Mouse (Mus musculus) forebrain, embryonic 13.5 days (tissue): ENCODE measurements around the gene Cnpy3. TPM values are rescaled to one million over a fixed set of nuclear protein-coding genes. Genes with fewer than 3 reads are reported as not detected.

Experiments
- ATAC-seq: fragments of 200-750 bp; cut with Nextera tagmentation; 2 replicates; pipeline ENCODE4 v1.8.0; 2017
- H3K27ac ChIP-seq: fragments of 300-500 bp; sonication (generic); 2 replicates; pipeline ENCODE4 v1.5.1; 2015; ENCODE audit warnings: inconsistent platforms, mild to moderate bottlenecking, moderate library complexity
- H3K27me3 ChIP-seq: fragments of 300-500 bp; sonication (generic); 2 replicates; pipeline ENCODE4 v1.6.1; 2015; ENCODE audit warnings: mild to moderate bottlenecking, inconsistent platforms
- H3K36me3 ChIP-seq: fragments of 300-500 bp; sonication (generic); 2 replicates; pipeline ENCODE4 v1.6.1; 2015; ENCODE audit warnings: mild to moderate bottlenecking, inconsistent platforms; ENCODE audit not compliant: poor library complexity, severe bottlenecking
- H3K4me1 ChIP-seq: fragments of 300-500 bp; sonication (generic); 2 replicates; pipeline ENCODE4 v1.6.1; 2015; ENCODE audit warnings: inconsistent platforms
- H3K4me2 ChIP-seq: fragments of 300-500 bp; sonication (generic); 2 replicates; pipeline ENCODE4 v1.6.1; 2015; ENCODE audit warnings: inconsistent platforms, mild to moderate bottlenecking, moderate library complexity
- H3K4me3 ChIP-seq: fragments of 300-500 bp; sonication (generic); 2 replicates; pipeline ENCODE4 v1.5.1; 2015; ENCODE audit warnings: mild to moderate bottlenecking, inconsistent platforms
- H3K9ac ChIP-seq: fragments of 300-500 bp; sonication (generic); 2 replicates; pipeline ENCODE4 v1.6.1; 2015; ENCODE audit warnings: mild to moderate bottlenecking, inconsistent platforms
- H3K9me3 ChIP-seq: fragments of 300-500 bp; sonication (generic); replicated peaks from 2 replicates; pipeline ENCODE4 v1.6.1; 2016; ENCODE audit warnings: inconsistent platforms
- WGBS: fragments of 180-500 bp; shearing (Covaris S2); methylation state at CpG from one replicate; pipeline ENCODE4 v1.1.7; 2015; 5-methylcytosine and 5-hydroxymethylcytosine counted together
- polyA plus RNA-seq: library from polyadenylated mRNA; unstranded; fragments of >200 nt; fragmentation: Nextera tagmentation; extraction: Ambion mirVana; gene quantifications from 2 replicates; pipeline ENCODE4 v1.2.1, GENCODE M21; 2015

The Cnpy3 gene
- polyA plus RNA-seq, 1 experiment from 2014 or later: 56.2 TPM

- WGBS: 27% methylated on average over 16 of the region's 16 CpGs
- peak overlapping the region; percentile 85 for H3K4me2 ChIP-seq
Observed at GRCm38 (mm10) chr17:46751056-46751793, 789 bp downstream of the Cnpy3 start.

GRCm38 (mm10) chr17:46750580-46750979 is 1.4 kb downstream of the Cnpy3 start:
- Histone ChIP-seq H3K27me3 (no peaks in the 10 kb centered on the region), H3K4me2 (peak overlapping the region; percentile 85), H3K4me1 (peaks cover 20% of the 10 kb centered on the region), H3K9me3 (no peaks in the 10 kb centered on the region), H3K36me3 (peaks cover 23% of the 10 kb centered on the region), H3K4me3 (peak overlapping the region; percentile 72), H3K27ac (no peak overlapping the region), H3K9ac (peak overlapping the region; percentile 77)
- WGBS: 98% methylated on average over 4 of the region's 4 CpGs
- ATAC-seq: no peak

More at GRCm38 (mm10) chr17:46751056-46751793, 789 bp downstream of the Cnpy3 start:
- H3K4me1 ChIP-seq: peaks cover 20% of the 10 kb centered on the region
- peaks cover 18% of the 10 kb centered on the region for H3K36me3 ChIP-seq
- H3K27me3 ChIP-seq: no peaks in the 10 kb centered on the region
- ATAC-seq: no peak
- peak overlapping the region; percentile 84 for H3K27ac ChIP-seq
- no peaks in the 10 kb centered on the region for H3K9me3 ChIP-seq
- H3K9ac ChIP-seq: peak overlapping the region; percentile 77
- H3K4me3 ChIP-seq: peak overlapping the region; percentile 72

- 95% methylated on average over 5 of the region's 5 CpGs for WGBS
- Histone ChIP-seq H3K9ac (no peak overlapping the region), H3K9me3 (no peaks in the 10 kb centered on the region), H3K4me1 (peaks cover 20% of the 10 kb centered on the region), H3K27ac (no peak overlapping the region), H3K4me2 (no peak overlapping the region), H3K4me3 (no peak overlapping the region), H3K36me3 (peaks cover 27% of the 10 kb centered on the region), H3K27me3 (no peaks in the 10 kb centered on the region)
- no peak for ATAC-seq
Observed at GRCm38 (mm10) chr17:46749282-46749681, 2.7 kb downstream of the Cnpy3 start.

- Histone ChIP-seq H3K4me2 (no peak overlapping the region), H3K9me3 (no peaks in the 10 kb centered on the region), H3K9ac (no peak overlapping the region), H3K36me3 (peaks cover 41% of the 10 kb centered on the region), H3K27me3 (no peaks in the 10 kb centered on the region), H3K4me1 (peaks cover 20% of the 10 kb centered on the region), H3K27ac (no peak overlapping the region), H3K4me3 (no peak overlapping the region)
- 98% methylated on average over 2 of the region's 2 CpGs for WGBS
- no peak for ATAC-seq
Observed at GRCm38 (mm10) chr17:46747806-46748205, 4.2 kb downstream of the Cnpy3 start.

GRCm38 (mm10) chr17:46747234-46747633 is 4.8 kb downstream of the Cnpy3 start:
- ATAC-seq: no peak
- Histone ChIP-seq H3K36me3 (peaks cover 46% of the 10 kb centered on the region), H3K4me3 (no peak overlapping the region), H3K27me3 (no peaks in the 10 kb centered on the region), H3K4me2 (no peak overlapping the region), H3K9me3 (no peaks in the 10 kb centered on the region), H3K4me1 (peaks cover 15% of the 10 kb centered on the region), H3K27ac (no peak overlapping the region), H3K9ac (no peak overlapping the region)
- WGBS: 90% methylated on average over 8 of the region's 8 CpGs

- no peak for ATAC-seq
- H3K36me3 ChIP-seq: peaks cover 56% of the 10 kb centered on the region
- H3K9ac ChIP-seq: no peak overlapping the region
- H3K4me3 ChIP-seq: no peak overlapping the region
- WGBS: 86% methylated on average over 2 of the region's 2 CpGs
- H3K4me1 ChIP-seq: peaks cover 4% of the 10 kb centered on the region
- H3K9me3 ChIP-seq: no peaks in the 10 kb centered on the region
- no peak overlapping the region for H3K4me2 ChIP-seq
- H3K27me3 ChIP-seq: no peaks in the 10 kb centered on the region
- no peak overlapping the region for H3K27ac ChIP-seq
Observed at GRCm38 (mm10) chr17:46745506-46745905, 6.5 kb downstream of the Cnpy3 start.

- Histone ChIP-seq H3K4me1 (no peaks in the 10 kb centered on the region), H3K27ac (no peak overlapping the region), H3K9ac (no peak overlapping the region), H3K4me2 (no peak overlapping the region), H3K9me3 (no peaks in the 10 kb centered on the region), H3K36me3 (peaks cover 61% of the 10 kb centered on the region), H3K4me3 (no peak overlapping the region), H3K27me3 (no peaks in the 10 kb centered on the region)
- WGBS: 90% methylated on average over 9 of the region's 9 CpGs
- ATAC-seq: no peak
Observed at GRCm38 (mm10) chr17:46742986-46743385, 9.0 kb downstream of the Cnpy3 start.

GRCm38 (mm10) chr17:46741305-46741704 is 10.7 kb downstream of the Cnpy3 start:
- 89% methylated on average over 6 of the region's 6 CpGs for WGBS
- H3K9me3 ChIP-seq: no peaks in the 10 kb centered on the region
- H3K27ac ChIP-seq: no peak overlapping the region
- no peak overlapping the region for H3K4me2 ChIP-seq
- peaks cover 58% of the 10 kb centered on the region for H3K36me3 ChIP-seq
- no peak for ATAC-seq
- H3K4me1 ChIP-seq: no peaks in the 10 kb centered on the region
- H3K27me3 ChIP-seq: no peaks in the 10 kb centered on the region
- no peak overlapping the region for H3K4me3 ChIP-seq
- no peak overlapping the region for H3K9ac ChIP-seq

- Histone ChIP-seq H3K36me3 (peaks cover 44% of the 10 kb centered on the region), H3K9ac (no peak overlapping the region), H3K4me3 (no peak overlapping the region), H3K9me3 (no peaks in the 10 kb centered on the region), H3K27me3 (no peaks in the 10 kb centered on the region), H3K4me2 (no peak overlapping the region), H3K27ac (no peak overlapping the region), H3K4me1 (no peaks in the 10 kb centered on the region)
- ATAC-seq: no peak
- 62% methylated on average over 10 of the region's 10 CpGs for WGBS
Observed at GRCm38 (mm10) chr17:46736160-46736559, 15.9 kb downstream of the Cnpy3 start.

GRCm38 (mm10) chr17:46735287-46735686 is 16.7 kb downstream of the Cnpy3 start:
- no peaks in the 10 kb centered on the region for H3K27me3 ChIP-seq

GRCm38 (mm10) chr17:46734055-46734454 is 18.0 kb downstream of the Cnpy3 start:
- no peaks in the 10 kb centered on the region for H3K9me3 ChIP-seq
- peaks cover 6% of the 10 kb centered on the region for H3K27me3 ChIP-seq
- no peak overlapping the region for H3K27ac ChIP-seq
- H3K4me1 ChIP-seq: no peaks in the 10 kb centered on the region
- 95% methylated on average over 3 of the region's 3 CpGs for WGBS
- no peak for ATAC-seq
- H3K9ac ChIP-seq: no peak overlapping the region
- no peak overlapping the region for H3K4me3 ChIP-seq
- H3K4me2 ChIP-seq: no peak overlapping the region
- peaks cover 43% of the 10 kb centered on the region for H3K36me3 ChIP-seq

More at GRCm38 (mm10) chr17:46735287-46735686, 16.7 kb downstream of the Cnpy3 start:
- Histone ChIP-seq H3K36me3 (peaks cover 44% of the 10 kb centered on the region), H3K4me1 (no peaks in the 10 kb centered on the region), H3K9me3 (no peaks in the 10 kb centered on the region), H3K4me3 (no peak overlapping the region), H3K27ac (no peak overlapping the region), H3K4me2 (no peak overlapping the region), H3K9ac (no peak overlapping the region)
- 93% methylated on average over 7 of the region's 7 CpGs for WGBS
- ATAC-seq: no peak

- Histone ChIP-seq H3K36me3 (peaks cover 14% of the 10 kb centered on the region), H3K4me1 (no peaks in the 10 kb centered on the region), H3K4me3 (no peak within 1 kb of the TSS), H3K9me3 (no peaks in the 10 kb centered on the region), H3K9ac (0 out of 2 replicates have a peak within 1 kb of the TSS, but pooled peaks have one; percentile 34), H3K4me2 (peak within 1 kb of the TSS; percentile 5; the same call in 1 of the 2 replicates), H3K27me3 (peaks cover 15% of the 10 kb centered on the region), H3K27ac (no peak within 1 kb of the TSS)
- 20% methylated on average over 24 of the region's 24 CpGs for WGBS
- ATAC-seq: no peak
Observed at GRCm38 (mm10) chr17:46728904-46729318, 23.1 kb downstream of the Cnpy3 start, which contains the start of gene Gnmt. Gene Gnmt (minus strand): TSS chr17:46729168.
